Mouse (Mus musculus) granulocyte monocyte progenitor cell, adult 5-6 weeks (primary cell): ENCODE results near the gene Lrmda. TPM values are rescaled to one million over a fixed set of nuclear protein-coding genes. Genes with fewer than 3 reads are reported as not detected.

ENCODE experiments used
- ATAC-seq: replicated peaks from 2 replicates; pipeline ENCODE4 v1.8.0; 2016; ENCODE audit warnings: mild to moderate bottlenecking, moderate TSS enrichment, inconsistent platforms; ENCODE audit not compliant: poor library complexity, severe bottlenecking
- total RNA-seq, 2 experiments: library from RNA; stranded (forward) in 1 of 2; stranded (reverse) in 1 of 2; fragments of 200-712, 200-1000 nt in 1 of 2; fragments of >200 nt in 1 of 2; fragmentation: Nextera tagmentation in 1 of 2; gene quantifications; 2 replicates each; pipeline ENCODE4 v1.2.3; 2014 to 2017

Lrmda gene
- total RNA-seq, 2 experiments from 2014 or later = 19.3 to 30.9 TPM

DNA sequence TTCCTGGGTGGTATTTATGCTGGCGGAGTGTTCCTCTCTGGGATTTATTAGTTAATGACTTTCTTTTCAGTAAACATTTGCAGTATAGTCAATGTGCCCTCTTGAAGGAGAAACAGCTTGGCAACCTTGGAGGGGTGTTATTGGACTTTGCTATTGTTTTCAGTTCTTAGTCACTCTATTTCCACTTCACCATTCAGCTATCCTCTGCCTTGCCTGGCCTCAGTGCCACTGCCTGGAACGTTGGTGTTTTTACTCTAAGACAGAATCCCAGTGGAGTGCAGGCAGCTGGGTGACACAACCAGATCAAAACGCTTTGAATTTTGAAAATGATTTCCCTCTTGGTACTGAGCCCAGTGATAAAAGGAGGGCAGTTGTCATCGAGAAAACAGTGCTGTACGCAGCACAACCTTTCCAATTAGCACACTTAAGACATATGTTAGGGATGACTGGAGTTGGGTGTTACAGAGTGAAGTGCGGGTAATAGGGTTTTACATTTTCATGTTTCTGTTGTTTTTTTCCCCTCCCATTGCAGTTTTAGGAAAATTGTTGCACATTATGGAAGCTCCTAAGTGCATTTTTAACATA is 345.4 kb downstream of the Lrmda start:
- ATAC-seq = no peak

DNA sequence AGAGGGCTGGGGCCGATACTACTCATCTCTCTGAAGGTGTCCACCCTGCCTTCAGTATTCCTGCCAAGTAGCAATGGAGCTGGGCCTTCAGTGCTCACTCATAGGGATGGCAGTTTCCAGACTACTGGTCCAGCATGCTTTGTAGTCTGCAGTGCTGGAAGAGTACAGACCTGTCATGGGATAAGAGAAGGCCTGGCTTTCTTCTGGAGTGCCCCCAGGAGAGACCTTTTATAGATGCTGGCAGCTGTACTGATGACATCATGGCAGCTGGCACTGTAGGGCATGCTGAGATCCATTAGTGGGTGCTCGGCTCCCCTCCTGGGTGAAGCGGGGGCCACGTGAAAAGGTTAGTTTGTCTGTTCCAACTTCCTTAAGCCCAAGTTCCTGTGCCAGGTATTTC is 348.1 kb downstream of the Lrmda start:
- no peak for ATAC-seq

DNA sequence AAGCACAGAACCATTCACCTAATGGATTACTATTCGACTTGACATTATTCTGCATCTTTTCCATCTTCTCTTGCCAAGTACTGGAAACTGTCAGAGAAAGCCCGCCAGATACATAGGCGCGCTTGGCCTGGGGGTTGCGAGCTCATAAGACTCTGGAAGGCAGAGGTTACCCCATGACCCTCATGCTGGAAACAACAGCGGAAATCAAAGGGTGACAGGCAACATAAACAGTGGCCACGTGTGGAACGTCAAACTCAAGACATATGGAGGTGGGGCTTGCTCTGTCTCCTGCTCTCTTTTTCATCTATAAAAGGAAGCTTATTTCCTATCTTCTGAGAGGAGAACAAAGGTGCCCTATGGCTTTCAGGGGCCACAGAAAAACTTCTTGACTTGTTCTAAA is 351.6 kb downstream of the Lrmda start:
- no peak for ATAC-seq

DNA sequence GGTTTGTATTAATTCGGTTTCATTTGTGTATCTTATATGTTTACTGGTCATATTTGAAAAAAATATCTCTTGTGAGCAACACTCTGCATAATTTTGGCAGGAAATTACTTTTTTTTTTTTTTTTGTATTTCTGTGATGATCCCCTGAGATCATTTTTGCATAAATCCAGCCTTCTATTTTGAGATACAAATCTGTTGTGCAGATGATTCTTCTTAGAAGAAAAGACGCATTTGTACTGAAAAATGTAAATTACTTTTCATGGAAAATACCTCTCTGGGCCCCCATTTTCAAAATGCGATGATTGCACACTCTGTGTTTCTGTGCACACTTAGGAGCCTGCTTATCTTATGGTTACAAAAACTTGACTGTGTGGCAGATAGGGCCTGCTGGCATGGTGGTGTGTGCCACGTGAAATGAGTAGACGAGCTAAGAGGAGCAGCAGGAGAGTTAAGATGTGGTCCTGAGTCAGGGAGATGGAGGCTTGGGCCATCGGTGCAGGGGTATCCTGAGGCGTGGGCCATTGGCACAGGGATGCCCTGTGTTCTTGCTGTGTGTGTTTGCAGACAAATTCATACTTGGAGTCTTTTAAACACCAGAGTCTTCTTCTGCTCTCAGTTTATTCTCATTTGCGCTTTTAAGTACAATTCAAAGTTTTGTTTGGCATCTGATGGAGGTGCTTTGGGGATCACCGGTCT is 353.3 kb downstream of the Lrmda start:
- no peak for ATAC-seq

DNA sequence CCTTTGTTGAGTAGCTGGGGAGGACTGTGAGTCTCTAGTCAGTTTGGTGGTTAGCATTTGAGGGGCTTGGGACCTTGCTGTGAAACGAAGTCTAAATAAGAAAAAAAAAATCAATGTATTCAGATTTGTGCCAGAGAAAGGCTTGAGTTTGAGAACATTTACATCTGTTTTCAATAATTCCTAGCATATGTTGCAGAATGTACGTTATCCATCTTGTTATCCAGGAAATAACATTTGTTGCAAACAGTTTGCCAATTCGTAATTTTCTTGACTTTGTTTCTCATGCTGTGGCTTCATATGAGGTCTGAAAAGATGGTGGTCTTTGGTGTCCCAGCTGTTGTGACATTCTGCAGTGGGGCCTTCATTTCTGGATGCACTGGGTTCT is 353.8 kb downstream of the Lrmda start:
- ATAC-seq = no peak

DNA sequence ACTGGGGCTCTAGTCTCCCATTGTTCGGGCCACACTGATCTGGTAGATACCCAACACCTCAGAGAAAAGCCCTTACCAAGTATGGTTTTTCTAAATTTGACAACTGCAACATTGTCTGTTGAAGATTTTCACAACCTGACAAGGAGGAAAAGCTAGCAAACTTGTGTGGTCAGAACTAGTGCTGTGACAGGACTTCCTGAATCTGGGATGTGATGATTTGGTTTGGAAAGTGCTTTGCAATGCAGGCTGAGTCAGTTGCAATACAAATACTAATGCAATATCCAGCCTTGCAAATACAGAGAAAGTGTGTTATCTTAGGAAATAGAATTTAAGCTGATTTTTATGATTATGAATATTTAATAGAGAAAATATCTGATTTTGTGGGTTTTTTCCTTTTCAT is 357.6 kb downstream of the Lrmda start:
- peak; percentile 61; the same call in 1 of the 2 replicates for ATAC-seq

DNA sequence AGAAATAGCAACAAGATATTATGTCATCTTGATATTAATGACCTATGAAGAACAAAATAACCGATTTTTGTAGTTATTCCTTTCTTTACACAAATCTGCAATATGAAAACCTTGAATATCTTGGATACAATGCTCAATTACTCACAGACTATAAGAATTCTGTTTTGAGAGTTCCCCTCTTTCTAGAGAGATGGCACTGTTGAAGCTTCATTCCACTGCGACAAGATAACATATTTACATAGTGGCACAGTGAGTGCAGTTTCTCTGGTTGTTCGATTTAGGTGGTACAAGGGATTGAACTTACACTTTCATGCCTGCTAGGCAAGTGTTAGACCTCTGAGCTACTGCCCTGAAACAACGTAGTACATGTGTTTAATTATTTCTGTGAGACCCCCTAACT is 362.6 kb downstream of the Lrmda start:
- ATAC-seq = no peak

DNA sequence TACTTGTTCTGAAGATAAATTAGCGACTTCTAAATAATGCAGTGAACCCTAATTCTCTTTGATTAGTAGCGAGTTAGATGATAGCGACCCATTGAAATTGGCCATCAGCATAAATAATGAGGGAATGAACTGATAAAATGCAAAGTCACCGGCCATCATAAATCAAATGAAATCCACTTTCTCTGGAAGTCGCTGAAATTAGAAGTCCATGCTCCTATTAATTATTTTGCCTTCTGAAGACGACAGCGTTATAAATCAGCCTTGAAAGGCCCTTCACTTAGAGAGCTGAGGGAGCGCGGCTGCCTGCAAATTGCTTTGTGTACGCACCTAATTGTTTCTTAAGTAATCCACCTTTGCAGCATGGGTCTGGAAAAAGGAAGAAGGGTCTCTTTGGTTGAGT is 374.1 kb downstream of the Lrmda start:
- ATAC-seq = no peak

DNA sequence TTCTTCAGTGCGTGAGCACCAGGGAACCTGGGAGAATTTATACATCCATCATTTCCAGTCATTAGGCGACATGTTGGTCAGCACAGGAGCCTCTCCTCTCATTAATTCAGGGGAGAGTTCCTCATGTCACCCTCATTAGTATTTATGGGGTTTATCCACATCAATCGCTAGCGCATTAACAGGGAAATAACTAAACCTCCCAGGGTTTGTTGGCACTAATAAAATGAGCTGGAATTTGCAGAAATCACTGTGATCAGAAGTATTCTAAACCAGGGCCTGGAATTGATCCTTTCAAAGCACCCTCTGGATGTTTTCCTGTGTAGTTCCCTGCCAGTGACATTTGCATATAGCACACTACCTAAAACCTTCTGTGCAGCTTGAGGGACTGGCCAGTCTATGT is 382.9 kb downstream of the Lrmda start:
- no peak for ATAC-seq

DNA sequence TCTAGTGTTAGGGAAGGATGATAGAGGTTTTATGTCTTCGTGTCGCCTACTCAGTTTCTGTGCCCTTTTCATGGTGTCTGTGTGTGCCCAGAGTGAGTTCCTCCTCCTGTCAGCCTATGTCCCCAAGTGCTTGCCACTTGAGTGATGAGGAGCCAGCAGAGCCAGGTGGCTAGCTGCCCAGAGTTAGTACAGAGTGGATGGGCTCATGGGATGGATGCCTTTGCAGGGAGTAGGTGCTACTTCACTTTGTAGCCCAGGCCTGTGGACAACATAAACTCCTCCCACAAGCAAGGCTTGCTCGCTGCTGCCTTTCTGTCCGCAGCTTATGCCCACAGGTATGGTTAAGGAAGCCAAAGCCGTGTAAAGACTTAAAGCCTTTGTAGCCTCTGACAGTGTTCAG is 387.1 kb downstream of the Lrmda start:
- ATAC-seq = no peak

DNA sequence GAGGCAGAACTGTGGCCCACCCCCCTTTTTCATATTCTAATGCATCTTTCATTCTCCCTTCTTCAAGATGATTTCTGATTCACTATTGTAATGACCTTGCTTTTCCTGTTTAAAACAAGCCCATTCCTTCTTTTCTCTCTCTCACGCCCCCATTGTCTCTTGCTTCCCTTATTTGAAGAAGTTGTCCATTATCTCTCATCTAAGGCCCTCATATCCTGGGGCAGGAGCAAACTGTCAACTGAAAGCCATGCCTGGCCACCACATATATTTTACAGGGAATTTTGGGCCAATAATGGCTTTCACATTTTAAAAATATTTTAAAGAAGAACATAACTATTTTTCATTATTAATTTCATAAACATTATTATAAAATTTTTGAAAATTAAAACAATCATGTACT is 391.3 kb downstream of the Lrmda start:
- ATAC-seq = no peak

DNA sequence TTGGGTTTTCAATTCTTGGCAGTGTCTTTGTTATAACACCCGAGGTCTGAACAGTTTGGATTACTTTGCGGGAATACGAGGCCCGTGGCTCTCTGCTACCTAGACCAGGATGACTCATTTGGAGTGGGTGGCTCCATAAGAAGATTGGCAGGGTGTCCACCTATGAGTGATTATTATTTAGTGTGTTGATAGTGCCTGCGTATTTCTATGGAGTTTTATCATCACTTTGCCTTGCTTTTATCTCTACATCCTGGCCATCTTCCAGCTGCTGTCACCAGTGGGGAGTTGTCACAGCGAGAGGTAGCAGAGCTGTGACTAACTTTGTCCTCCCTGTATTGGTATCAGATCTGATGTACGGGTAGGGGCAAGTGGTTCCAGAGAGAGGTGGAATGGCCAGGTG is 393.7 kb downstream of the Lrmda start:
- no peak for ATAC-seq

DNA sequence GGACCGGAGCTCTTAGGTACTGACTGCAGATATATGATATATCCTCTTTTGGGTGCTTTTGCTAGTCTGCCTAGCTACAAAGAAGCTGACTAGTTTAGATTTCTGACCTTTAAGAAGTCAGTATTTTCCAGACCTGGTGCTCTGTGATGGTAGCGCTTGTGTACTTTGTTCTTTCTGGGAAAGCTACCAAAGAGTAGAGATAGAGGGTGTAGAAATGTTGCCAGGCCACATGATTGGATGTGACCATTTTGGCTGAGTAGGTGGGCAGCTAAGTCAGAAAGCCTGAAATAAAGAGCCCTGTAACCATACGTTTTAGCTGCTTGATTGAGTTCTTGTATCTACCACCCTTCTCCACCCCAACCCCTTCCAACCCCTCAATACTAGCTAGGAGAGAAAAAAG is 398.2 kb downstream of the Lrmda start:
- ATAC-seq = no peak

DNA sequence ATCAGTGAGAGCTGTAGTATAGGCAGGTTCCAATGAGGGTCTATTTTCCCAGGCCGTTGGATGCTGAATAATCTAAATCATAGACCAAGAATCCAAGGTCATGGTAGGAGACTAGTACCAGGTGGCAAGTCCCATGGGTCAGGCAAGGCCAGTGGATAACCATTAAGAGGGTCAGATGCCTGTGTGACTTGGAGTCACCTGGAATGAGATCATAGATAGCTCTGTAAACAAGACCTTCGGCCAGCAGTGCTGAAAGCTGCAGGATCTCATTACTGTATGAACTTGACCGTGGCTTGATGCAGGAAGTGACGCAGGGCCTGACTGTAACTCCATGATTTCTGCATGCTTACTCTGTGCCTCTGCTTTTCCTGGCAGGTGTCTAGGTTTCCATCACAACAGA is 402.2 kb downstream of the Lrmda start:
- ATAC-seq = no peak

DNA sequence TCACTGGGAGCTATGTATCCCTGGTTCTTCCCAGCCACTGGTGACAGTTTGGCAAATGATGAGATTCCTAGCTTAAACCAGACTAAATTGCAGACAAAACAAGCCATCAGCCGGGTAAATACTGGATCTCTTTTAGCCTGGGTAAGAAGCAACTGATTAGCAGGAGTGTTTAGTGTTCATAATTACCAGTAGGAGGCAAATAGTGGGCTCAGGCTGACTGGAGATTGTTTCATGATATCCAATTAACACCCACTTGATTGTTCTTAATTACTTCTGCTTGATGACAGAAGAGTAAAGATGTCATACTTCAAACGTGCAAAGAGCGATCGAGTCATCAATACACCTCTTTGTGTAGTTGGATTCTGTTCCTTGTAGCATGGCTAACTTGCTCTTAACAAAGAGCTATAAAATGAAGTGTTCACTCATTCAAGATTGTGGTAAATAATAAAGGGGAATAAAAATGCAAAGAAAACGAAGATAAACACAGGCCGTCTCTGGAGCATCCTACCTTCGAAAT is 405.6 kb downstream of the Lrmda start:
- ATAC-seq = no peak

DNA sequence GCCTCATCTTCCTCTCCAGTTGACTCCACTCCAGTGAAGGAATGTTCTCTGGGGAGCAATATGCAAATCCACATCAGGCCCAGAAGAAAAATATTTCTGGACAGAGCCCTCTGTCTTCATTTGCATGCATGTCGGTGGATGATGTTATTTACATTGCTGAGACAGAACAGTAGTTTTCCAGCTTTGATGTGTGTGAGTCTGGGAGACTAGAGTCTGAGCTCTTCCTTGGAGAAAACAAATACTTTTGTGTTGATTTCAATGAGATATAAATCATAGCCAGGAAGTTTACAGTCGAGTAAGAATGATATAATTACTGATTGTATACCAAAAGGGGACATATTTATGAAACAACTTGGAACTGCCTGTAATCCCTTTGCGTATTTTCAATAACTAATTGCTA is 415.9 kb downstream of the Lrmda start:
- ATAC-seq = no peak

DNA sequence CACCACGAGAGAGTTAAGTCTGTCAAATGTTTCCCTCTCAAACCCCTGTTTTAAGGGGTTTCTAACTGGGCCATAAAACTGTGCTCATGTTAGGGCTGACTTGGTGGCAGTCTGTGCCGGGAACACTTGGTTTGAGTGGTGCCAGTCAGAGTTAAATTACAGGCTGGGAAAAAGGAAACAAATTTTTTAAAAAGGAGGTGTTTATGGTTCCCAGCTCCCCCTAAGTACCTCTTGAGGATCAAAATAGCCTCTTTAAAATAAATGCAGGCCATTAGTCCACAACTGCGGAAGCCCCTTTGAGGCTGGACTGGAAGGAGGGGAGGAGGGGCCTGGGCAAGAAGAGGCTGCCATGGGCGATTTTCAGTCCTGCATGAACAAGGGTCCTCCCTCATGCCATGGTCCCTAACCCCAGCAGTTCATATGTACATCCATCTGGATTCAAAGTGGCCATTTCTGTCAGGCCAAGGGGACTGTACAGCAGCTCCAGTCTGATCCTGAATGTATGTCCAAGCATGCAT is 416.4 kb downstream of the Lrmda start:
- ATAC-seq = no peak

DNA sequence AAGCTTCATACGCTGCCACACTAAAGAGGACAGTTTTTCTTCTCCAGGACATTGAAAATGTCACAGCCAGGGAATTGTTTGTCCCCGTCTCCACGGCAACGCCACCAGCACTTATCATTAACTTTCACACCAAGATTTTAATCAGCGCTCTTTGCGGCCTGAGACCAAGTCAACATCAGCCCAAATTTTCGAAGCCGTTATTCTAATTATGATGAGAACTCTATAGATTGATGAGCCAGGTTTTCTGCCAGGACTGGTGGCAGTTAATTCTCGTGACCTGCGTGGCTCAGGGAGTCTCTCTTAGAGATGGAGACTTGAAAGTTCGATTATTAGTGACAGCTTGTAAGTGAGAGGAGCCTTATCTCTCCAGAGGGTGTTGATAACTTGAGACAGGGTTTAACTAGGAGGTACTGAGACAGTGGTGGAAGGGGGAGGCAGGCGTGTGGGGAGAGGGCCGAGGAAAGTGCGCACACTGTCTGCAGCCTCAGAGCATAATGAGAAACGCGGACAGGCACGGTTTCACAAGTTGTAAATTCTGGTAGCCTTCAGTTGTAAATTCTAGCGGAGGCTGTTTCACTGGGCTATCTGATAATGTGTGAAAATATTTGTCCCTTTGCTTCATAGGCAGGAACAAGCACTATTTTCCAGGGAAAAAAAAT is 421.0 kb downstream of the Lrmda start:
- no peak for ATAC-seq

DNA sequence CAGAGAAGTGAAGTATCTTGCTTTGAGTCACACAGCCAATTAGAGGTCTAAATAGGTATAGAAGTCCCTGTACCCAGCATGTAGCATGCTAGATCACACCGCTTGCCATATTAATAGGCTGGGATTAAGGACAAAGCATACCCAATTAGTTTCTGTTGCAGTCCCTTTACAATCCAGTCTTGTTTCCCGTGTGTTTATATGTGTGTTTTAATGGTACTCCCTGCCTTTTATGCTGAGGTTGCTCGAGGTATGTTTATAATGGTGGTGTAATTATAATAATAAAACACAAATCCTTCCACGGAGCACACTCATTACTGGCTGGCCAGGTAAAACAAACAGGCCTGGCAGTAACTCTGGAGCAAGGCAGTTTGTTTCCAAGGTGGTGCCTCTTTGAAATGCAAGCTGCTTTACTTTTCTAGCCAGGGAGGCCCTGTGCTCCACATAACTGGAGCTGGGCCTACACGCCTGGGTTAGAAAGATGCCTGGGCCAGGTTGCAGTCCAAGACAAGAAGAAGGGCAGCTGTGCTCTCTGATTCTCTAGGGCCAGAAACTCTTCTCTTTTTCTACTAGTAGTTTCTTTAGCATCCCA is 422.4 kb downstream of the Lrmda start:
- ATAC-seq = no peak

DNA sequence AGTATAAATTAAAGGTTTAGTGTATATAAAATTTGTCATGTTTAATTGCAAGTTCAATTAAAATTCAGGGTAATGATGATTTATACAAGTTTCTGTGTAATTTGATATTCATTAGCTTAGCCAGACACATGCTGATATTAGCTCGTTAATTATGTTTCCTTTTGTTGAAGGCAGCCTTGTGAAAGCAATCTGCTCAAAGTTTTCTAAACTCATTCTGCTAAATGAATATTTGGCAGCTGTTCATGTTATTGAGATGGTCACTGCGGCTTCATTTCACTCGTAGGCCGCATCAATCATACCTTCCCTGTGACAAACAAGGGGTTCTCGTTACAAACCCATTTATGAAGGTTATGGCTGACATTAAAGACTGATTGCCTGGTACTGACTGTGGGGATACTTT is 423.2 kb downstream of the Lrmda start:
- ATAC-seq = no peak

DNA sequence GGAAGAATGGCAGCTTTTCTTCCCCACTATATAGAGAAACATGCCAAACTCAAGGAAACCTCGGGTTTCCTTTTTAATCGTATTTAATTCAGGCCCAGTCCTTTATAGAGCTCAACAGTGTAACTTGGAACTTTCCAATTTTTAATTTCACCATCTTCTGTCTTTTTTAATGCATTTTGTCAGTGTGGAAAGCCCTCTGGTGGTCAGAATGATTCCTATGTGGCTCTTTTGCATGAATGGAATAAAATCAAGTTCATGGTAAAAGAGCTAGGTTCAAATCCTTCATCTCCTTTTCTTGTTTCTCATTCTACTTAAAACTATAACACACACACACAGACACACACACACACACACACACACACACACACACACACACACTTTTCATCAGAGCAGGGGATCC is 425.0 kb downstream of the Lrmda start:
- ATAC-seq = no peak
